In genomic region chr15:30515425-30515824, GRCm38 (mm10) we compare ENCODE assay signal across 9 mouse cellular contexts.
DNase-seq lines count a peak whose midpoint lies in the region; ATAC-seq and TF ChIP-seq lines count a peak whose summit lies in the region.
"Had no signal": no experiment of that assay in that cellular context is flagged by ENCODE, and none has a peak within 500 bp of the region (broad histone marks: within the 10 kb centered on the region; RNA-seq: fewer than 3 reads in every experiment).

No protein-coding gene starts in this region.

- no peak for TF ChIP-seq EP300 in heart, adult 2 months (IDR thresholded peaks at IDR 0.05; ENCODE audit: insufficient read depth, low read depth, low read length)

- TF ChIP-seq CTCF in heart, adult 2 months (IDR thresholded peaks at IDR 0.05), result no peak
- TF ChIP-seq CTCF in midbrain, postnatal 0 days (IDR thresholded peaks at IDR 0.05), result no peak
- TF ChIP-seq CTCF in hindbrain, postnatal 0 days (IDR thresholded peaks at IDR 0.05; ENCODE audit: low read depth), result no peak

- H3K79me2 ChIP-seq in heart, adult 2 months (replicated peaks; ENCODE audit: control insufficient read depth, insufficient read depth, low read length), result no peaks in the 10 kb centered on the region

- no peaks in the 10 kb centered on the region for H3K9me3 ChIP-seq in midbrain, embryonic 13.5 days
- H3K9me3 ChIP-seq in midbrain, postnatal 0 days (ENCODE audit: low read length), result no peaks in the 10 kb centered on the region
- no peaks in the 10 kb centered on the region for H3K9me3 ChIP-seq in hindbrain, postnatal 0 days (ENCODE audit: low read length)

- no peak for TF ChIP-seq POLR2A in heart, adult 2 months (IDR thresholded peaks at IDR 0.05; ENCODE audit: insufficient read depth, low read depth, low read length)

- no peak overlapping the region for H3K27ac ChIP-seq in heart, adult 2 months
- H3K27ac ChIP-seq in midbrain, embryonic 13.5 days, result peak overlapping the region; percentile 56; the same call in 1 of the 2 replicates
- no peak overlapping the region for H3K27ac ChIP-seq in midbrain, postnatal 0 days (ENCODE audit: low read depth, low read length)
- H3K27ac ChIP-seq in hindbrain, postnatal 0 days, result no peak overlapping the region; the same call in 1 of the 2 replicates

- no peak overlapping the region for H3K9ac ChIP-seq in heart, adult 2 months (ENCODE audit: low read depth, low read length)
- H3K9ac ChIP-seq in midbrain, embryonic 13.5 days (replicated peaks), result no peak overlapping the region
- no peak overlapping the region for H3K9ac ChIP-seq in midbrain, postnatal 0 days (replicated peaks; ENCODE audit: low read length, poor library complexity, severe bottlenecking)
- H3K9ac ChIP-seq in hindbrain, postnatal 0 days (replicated peaks; ENCODE audit: low read length), result no peak overlapping the region

- no peak overlapping the region for H3K4me3 ChIP-seq in heart, adult 2 months
- no peak overlapping the region for H3K4me3 ChIP-seq in midbrain, embryonic 13.5 days (replicated peaks)
- H3K4me3 ChIP-seq in midbrain, postnatal 0 days (ENCODE audit: low read depth, low read length), result no peak overlapping the region
- no peak overlapping the region for H3K4me3 ChIP-seq in hindbrain, postnatal 0 days (ENCODE audit: low read length)

- peak; percentile 74 for ATAC-seq in midbrain, embryonic 13.5 days
- ATAC-seq in midbrain, postnatal 0 days (ENCODE audit: low FRiP score), result no peak
- ATAC-seq in hindbrain, postnatal 0 days, result no peak
- ATAC-seq in megakaryocyte, adult 5-6 weeks (ENCODE audit: poor library complexity, severe bottlenecking), result no peak

- WGBS in heart, adult 2 months, result 15% methylated on average over 4 of the region's 4 CpGs
- 34% methylated on average over 4 of the region's 4 CpGs for WGBS in midbrain, embryonic 13.5 days
- WGBS in midbrain, postnatal 0 days, result 35% methylated on average over 4 of the region's 4 CpGs
- 28% methylated on average over 4 of the region's 4 CpGs for WGBS in hindbrain, postnatal 0 days

- H3K4me2 ChIP-seq in midbrain, embryonic 13.5 days (replicated peaks), result no peak overlapping the region
- H3K4me2 ChIP-seq in midbrain, postnatal 0 days (ENCODE audit: low read depth, low read length, poor library complexity, severe bottlenecking), result no peak overlapping the region
- H3K4me2 ChIP-seq in hindbrain, postnatal 0 days (ENCODE audit: low read depth, low read length), result no peak overlapping the region

- H3K27me3 ChIP-seq in heart, adult 2 months (ENCODE audit: control insufficient read depth, insufficient read depth, low read length), result no peaks in the 10 kb centered on the region
- H3K27me3 ChIP-seq in midbrain, embryonic 13.5 days, result no peaks in the 10 kb centered on the region
- H3K27me3 ChIP-seq in midbrain, postnatal 0 days (ENCODE audit: insufficient read depth, low read length), result no peaks in the 10 kb centered on the region
- no peaks in the 10 kb centered on the region for H3K27me3 ChIP-seq in hindbrain, postnatal 0 days (ENCODE audit: insufficient read depth, low read length)

- intact Hi-C loops in heart, adult 2 months (cut with DNase I), result no loop called here

- DNase-seq in heart, adult 2 months, result peak; percentile 4 to 22
- DNase-seq in heart, adult 8-10 months (ENCODE audit: low spot score), result no peak
- DNase-seq in midbrain, postnatal 0 days (ENCODE audit: low spot score), result no peak
- peak; percentile 65 to 76 for DNase-seq in cerebellum, postnatal 10 days
- DNase-seq in hindbrain, postnatal 0 days (ENCODE audit: low spot score), result peak; percentile 22
- DNase-seq: lung, adult 18-20 months; thymus, adult 18-20 months had no signal

- no peaks in the 10 kb centered on the region; the same call in 1 of the 2 replicates for H3K4me1 ChIP-seq in heart, adult 2 months (ENCODE audit: control insufficient read depth, insufficient read depth, low read length)
- H3K4me1 ChIP-seq in midbrain, embryonic 13.5 days (replicated peaks), result peaks cover 26% of the 10 kb centered on the region
- no peaks in the 10 kb centered on the region for H3K4me1 ChIP-seq in midbrain, postnatal 0 days (ENCODE audit: insufficient read depth, low read length)
- peaks cover 8% of the 10 kb centered on the region for H3K4me1 ChIP-seq in hindbrain, postnatal 0 days (ENCODE audit: insufficient read depth, low read length)

- no peaks in the 10 kb centered on the region for H3K36me3 ChIP-seq in heart, adult 2 months (ENCODE audit: control insufficient read depth, insufficient read depth, low read length)
- H3K36me3 ChIP-seq in midbrain, embryonic 13.5 days, result no peaks in the 10 kb centered on the region
- no peaks in the 10 kb centered on the region for H3K36me3 ChIP-seq in midbrain, postnatal 0 days (ENCODE audit: insufficient read depth, low read length)
- H3K36me3 ChIP-seq in hindbrain, postnatal 0 days (ENCODE audit: insufficient read depth, low read length), result no peaks in the 10 kb centered on the region

Comparison
In these comparisons a context has a peak if more than half of its experiments do, and no peak if none do; other contexts are left out.
1. DNase-seq: peak in heart, adult 2 months (2 of 2), cerebellum, postnatal 10 days (2 of 2) and hindbrain, postnatal 0 days (single experiment); none in heart, adult 8-10 months (single experiment) and midbrain, postnatal 0 days (single experiment).